Mouse (Mus musculus) urinary bladder, postnatal 36 days (tissue): Measurements from ENCODE around the gene Ppp1r12b.
A peak's percentile ranks its signal among the peaks of the same experiment; 100 is the strongest.

Experiments
- DNase-seq, 2 experiments: peaks; one replicate each; pipeline ENCODE4 v3.0.0; 2022; ENCODE audit warnings: low spot score in 2 of 2, mixed read lengths in 1 of 2

Ppp1r12b gene

DNA sequence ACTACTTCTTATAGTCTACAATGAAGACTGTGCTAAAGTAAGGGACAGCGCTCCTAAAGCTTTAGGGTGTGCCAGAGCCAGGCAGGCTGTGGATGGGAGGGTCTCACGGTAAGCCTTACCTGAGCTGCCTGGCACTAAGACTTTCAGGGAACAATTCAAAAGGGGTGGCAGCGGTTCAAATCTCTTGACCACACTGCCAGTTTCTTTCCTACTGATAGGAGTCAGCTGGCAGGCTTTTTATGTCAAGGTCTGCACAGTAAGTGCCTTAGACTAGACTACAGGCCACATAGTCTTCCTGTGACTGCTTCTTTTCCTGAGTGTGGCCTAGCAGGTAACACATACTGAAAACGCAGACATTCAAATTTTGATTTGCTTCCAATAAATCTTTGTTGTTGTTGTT, 192.5 kb downstream of the Ppp1r12b start:
- DNase-seq, result no peak

DNA sequence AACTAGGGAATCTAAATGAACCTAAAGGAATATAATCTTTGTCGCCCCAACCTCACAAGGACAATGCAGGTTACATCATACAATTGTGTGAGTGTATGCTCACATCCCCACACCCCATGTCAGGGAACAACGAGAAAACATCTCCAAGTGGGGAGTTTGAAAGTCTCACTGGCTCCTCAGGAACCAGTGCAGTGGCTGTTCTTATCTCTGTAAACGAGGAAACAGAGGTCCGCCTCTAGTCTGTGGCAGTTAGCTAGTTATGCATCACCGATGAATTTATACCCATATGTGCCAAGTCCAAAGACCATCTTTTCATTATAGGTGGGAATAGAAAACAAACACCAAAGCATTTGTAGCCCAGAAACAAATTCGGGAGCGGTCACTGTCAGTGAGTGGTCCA, 194.2 kb downstream of the Ppp1r12b start:
- no peak for DNase-seq

DNA sequence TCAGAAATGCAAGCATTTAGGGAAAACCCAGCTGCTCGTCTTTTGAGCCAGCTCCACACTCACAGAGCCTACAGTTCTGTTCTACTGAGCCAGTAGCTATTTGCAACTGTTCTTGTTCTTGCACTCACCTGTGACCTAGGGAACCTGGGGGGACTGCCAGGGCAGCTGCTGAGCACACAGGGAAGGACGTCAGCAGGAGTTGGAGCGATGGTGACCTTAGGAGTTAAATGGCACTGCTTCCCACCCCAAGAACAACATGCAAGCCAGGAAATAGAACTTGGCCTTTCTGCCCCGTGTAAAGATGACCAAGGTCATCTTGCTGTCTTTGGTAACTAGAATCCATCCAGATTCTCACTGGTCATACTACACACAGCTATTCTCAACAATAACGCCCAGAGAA, 195.1 kb downstream of the Ppp1r12b start:
- DNase-seq, result no peak

DNA sequence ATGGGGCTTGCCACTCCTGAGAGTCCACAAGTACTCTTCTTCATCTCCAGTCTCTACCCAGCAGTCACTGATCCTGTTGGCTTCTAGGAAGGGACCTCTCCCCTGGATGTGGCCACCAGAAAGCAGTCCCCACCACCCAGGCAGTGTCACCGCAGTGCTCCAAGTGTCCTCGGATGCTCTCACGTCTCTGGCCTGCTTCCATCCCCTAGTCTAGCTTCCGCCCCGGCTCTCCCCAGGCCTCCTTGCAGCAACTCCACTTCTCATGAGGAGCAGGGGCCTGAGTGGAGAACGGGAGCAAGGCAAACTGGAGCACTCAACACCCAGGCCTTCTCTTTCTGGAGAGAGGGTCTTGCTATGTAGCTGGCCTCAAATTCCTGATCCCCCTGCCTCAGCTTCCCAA, 196.6 kb downstream of the Ppp1r12b start:
- DNase-seq, result no peak

DNA sequence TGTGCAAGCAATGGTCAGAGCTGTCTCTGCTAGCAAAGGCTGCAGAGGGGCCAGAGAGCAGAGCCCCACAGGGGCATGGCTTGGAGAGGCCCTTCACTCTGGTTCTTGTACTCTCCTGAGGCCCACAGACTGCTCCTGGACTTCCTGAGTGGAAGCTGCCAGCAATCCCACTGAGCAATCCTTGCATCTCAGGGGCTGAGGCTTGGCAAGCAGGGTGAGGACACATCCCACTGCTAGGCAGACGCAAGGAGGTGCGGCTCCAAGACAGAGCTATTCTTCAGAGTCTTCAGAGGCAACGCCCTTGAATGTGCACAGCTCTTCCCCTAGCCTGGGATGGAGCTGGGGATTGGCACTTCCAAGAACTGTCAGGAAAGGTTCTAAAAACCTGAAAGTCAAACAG, 198.5 kb downstream of the Ppp1r12b start:
- no peak for DNase-seq

DNA sequence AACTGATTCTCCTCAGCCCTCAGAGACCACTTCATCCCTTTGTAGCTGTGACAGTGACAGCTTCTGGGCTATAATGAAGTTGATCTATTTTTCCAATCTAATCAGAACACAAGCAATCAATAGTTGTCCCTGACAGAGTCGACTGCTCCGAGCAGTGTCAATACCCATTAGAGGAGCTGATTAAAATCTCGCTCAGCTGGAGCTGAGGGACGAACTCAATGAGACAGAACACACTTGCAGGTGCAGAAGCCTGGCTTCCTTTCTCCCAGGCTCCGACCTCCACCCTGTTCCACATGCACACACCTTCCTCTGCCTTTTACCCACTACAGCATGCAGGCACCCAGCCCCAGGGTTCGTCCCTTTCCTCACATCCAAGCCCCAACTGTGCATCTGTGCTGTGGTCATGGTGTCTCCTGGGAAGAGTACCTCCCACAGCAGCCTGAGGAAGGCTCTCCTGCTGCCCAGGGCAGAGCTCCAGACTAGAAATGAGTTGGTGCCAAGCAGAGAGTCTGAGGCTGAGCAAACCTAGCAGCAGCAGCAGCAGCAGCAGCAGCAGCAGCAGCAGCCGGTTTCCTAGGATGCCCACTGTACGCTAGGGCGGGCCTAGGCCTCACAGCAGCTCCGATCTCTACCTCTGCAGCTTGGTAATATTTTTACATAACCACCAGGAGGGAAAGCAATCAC, 199.4 kb downstream of the Ppp1r12b start:
- no peak for DNase-seq

DNA sequence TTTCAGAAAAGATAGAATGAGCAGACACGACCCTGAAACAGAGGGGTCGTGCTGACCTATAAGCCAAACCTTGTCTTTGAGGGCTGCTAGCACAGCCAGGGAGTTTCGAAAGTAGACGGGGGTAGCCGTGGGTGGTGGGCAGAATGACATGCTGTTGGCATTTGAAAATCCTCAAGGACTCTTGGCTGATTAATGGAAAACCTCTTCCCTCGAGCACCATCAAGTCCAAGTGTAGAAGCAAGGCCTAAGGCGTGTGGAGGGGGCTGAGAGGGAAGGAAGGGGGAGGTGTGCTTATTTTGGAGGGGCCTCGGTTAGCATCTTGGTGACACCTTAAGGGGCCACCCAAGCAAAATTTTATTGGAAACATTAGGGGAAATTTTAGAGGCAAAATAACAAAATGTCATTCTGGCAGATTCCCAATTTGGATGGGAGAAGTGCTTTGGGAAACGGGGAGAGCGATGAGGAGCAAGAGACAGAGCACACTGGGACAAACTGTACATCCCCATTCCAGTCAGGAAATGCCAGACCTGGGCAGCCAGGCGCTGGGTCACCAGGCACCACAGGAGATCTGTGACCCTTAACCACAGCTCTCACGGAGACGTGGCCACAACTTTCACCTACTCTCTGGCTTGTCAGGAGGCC, 200.1 kb downstream of the Ppp1r12b start:
- DNase-seq, result no peak

DNA sequence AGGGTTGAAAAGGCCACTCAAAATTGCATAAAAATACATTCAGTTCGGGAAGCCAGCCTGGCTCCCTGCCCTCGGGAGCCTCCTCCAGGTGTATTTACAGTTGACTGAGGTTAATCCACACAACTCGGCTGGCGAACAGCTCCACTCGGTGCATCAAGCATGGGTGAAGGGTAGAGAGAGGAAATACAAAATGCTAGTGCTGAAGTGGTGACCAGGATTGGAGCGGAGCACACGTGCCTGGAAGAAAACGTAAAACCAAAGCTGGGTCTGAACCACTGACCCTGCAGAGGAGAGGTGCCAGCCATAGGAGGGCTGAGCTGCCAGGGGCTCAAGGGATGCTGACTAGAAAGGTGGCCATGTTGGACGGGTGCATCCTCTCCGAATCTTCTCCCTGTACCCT, 200.9 kb downstream of the Ppp1r12b start:
- DNase-seq, result no peak

DNA sequence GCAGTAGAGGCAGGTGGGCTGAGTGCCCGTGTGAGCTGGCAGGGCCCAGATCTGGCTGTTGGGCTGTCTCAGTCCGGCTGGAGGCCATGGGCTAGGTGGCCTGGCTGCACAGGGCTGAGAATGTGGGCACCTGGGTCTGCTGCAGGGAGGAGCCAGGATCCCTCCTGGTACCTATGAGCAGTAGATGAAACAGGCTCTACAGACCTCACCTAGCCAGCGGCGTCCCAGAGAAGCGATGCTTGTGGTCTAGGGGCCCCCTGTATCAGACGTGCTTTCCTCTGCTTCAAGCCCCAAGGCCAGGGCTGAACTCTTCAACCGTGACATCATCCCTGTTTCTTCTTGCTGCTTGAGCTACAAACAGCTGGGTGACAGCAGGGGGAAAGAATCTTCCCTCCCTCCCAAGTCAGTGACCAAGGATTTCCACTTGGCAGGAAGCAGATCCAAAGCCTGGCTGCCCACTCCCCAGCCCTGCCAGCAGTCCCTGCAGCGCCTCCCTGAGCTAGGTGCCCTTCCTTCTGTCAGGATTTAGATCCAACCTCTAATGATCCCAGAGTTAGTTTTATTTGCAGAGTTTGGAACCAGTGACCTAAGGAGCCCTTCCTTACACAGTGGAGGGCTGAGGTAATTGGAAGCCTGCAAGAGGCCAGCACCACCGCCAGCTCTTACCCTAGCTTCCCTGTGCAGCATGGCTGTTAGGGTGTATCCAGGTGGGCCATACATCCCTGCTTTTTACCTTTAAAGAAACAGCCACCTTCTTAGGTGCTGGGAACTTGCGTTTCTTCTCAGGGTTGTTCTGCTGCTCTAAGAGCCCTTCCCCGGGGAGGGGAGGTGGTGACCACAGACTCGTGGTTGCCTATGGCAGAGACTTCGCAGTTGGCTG, 201.8 kb downstream of the Ppp1r12b start:
- no peak for DNase-seq

DNA sequence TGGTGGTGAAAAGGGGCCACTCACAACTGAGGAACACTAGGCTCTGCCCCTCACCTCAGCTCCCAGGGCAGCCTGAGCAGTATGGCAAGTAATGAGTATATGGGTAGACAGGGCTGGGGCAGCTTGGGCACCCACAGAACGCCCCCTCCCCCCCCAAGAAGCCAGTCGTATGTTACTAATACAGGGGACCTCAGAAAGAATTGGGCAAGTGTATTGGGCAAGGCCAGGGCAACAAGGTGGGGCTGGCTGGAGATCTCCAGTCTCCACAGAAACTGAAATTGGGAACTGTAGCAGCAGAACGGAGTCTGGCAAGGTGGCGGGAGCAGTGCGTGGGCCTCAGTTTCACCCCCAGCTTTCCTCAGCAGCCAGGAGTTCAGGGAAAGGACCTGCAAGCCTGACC, 203.3 kb downstream of the Ppp1r12b start:
- DNase-seq, result no peak

DNA sequence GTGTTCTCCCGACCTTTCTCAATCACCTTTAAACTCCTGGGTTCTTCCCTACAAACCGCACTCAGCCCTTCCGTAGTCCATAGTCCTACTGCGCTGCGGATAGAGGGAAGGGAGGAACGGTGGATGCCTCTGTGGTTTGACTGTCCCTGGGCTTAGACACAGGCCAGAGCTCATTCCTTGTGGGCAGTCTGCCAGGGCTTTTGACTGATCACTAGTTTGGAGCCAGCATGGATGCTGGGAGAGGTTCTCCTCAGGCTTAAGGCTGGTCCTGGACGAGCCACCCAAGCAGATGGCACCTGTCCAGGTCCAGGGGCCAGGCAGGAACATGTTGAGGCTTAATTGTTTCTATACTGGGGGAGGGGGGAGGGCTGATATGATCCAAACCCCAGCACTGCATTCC, 205.9 kb downstream of the Ppp1r12b start:
- DNase-seq, result no peak

DNA sequence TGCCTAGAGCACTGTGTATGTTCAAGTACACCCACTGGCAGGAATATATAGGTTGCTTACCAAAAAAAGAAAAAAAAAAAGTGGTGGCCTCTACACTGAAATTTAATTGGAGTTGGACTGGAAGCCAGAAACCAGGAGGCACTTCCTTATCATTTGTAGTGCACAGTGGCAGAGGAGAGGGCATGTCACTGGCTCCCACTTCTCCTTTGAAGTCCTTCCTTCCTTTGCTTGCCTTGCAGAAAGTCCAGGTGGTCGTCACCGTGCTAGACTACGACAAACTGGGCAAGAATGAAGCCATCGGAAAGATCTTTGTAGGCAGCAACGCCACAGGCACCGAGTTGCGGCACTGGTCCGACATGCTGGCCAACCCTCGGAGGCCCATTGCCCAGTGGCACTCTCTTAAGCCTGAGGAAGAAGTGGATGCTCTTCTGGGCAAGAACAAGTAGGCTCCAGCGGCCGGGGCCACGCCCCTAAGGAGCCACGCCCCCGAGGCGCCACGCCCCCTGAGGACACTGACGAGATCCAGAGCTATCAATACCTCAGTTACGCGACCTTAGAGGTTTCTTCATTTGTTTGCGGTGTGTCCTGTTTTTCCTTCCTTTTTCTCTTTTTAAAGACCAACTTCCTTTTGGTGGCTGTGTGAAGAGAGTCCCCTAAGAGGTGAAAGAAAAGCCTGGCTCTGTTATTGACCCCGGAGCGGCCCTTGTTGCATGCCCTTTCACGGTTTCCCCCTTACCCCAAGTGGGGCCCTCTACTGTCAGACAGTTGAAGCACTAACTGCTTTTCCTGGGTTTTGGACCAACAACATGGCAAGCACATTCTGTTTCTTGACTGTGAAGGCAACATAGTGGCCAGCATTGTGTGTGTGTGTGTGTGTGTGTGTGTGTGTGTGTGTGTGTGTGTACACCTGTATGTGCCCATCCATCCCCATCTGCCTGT, 208.2 kb downstream of the Ppp1r12b start:
- peak in 1 of 2 experiments; percentile 58 for DNase-seq

DNA sequence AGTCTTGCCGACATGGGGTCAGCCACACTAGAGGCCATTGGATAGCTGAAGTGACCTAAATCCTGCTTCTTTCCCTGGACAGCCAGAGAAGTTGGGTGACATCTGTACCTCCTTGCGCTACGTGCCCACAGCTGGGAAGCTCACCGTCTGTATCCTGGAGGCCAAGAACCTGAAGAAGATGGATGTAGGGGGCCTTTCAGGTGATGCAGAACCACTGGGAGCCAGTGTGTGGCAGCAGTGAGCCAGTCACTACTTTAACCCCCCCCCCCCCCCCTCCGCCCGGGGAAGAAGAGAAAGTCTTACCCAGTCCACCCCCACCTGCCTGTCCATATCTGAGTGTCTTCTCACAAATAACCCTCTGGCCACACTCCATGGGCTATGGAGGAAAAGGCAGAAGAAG, 210.1 kb downstream of the Ppp1r12b start:
- DNase-seq, result no peak

DNA sequence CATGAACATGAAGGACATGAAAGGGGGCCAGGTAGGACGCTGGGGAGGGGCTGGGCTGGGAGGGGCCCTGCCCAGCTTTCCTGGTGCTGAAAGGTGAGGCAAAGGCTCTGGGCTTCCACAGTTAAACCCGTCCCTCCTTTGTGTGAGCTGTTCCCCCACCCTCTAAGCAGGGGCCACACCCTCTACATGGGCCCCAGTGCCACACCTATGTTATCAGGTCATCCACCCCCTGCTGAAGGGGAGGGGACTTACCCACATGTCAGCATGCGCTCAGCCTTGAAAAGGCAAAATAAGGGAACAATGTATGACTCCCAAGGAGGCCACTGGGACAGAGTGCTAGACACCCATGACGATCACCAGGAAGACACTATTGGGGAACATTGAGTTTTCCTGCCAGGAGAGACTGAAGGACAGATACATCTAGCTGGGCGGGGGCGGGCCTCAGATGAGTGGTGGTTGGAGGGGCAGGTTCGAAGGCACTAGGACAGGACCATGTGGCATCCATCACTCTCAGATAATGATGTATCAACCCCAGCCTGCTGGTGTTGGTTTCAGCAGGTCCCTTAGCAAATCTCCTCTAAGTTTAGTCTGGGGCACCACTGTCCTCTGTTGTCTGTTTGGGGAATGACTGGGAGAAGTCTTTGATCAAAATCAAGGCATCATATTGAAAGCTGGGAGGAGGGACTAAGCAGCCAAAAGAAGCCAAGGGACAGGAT, 213.6 kb downstream of the Ppp1r12b start:
- no peak for DNase-seq

DNA sequence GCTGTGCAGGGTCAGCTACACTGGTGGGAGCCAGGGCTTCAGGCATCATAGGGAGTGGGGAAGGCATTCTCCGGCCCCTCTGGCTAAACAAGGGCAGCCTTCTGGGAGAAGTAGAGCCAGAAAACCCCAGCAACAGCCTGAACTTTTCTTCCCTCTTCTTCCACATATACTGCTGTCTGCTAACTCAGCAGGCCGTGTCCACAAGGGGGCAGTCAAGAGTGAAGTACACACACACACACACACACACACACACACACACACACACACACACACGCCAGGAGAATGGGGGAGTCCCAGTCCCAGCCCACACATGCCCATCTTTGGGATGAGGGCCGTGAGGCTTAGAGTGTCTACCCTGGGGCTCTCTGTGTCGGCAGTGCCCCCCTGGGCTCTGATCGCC, 214.3 kb downstream of the Ppp1r12b start:
- DNase-seq, result no peak

DNA sequence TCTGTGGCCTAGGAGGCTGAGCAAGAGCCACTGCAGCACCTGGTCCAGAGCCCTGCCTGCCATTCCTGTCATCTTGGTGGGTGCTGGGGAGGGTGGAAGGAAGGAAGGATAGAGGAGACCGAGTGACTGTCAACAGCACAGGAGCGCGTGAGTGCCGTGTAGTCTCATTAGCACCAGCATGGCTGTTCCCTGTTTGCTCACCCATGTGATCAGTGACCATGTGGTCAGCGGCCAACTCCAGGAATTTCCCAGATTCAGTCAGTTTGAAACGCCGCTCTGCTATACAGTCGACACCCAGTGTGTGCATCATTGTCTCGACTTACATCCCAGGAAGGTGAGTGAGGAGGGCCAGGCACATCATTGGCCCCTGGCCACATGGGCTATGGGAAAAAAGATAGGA, 218.3 kb downstream of the Ppp1r12b start:
- DNase-seq, result no peak

DNA sequence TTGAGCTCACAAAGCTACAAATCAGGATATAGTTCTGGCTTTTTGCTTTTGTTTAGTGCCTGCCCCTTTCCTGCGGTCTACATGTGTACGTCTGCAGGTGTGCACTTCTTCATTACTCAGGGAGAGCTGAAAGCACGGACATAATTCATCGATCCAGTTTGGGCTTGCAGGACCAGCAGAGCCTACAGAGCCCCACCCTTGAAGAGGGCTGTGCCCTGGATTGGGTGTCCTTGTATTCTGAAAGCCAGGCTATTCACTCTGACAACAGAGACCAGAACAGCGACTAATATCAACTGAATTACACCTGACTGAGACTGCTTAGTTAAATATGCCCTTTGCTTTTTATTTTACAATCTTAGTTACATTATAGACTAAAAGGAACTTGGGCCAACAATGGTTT, 222.1 kb downstream of the Ppp1r12b start:
- DNase-seq, result no peak

DNA sequence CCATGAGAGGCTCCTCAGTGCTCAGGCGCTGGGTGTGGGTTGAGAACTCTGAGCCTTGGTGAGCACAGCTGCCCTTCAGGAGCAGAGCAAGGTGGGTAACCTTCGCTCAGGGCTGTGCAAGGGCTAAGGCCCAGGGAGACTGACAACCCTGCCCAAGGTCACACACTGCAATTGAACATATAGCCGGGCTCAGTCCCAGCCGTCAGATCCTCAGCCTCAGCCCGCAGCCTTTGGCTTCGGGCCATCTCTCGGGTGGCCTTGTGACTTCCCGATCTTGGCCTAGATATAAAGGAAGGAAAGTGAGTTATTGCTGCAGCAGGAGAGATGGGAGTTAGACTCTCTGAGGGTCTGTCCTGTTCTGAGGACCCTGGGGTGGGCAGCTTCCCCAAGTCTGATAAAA, 228.5 kb downstream of the Ppp1r12b start:
- no peak for DNase-seq

DNA sequence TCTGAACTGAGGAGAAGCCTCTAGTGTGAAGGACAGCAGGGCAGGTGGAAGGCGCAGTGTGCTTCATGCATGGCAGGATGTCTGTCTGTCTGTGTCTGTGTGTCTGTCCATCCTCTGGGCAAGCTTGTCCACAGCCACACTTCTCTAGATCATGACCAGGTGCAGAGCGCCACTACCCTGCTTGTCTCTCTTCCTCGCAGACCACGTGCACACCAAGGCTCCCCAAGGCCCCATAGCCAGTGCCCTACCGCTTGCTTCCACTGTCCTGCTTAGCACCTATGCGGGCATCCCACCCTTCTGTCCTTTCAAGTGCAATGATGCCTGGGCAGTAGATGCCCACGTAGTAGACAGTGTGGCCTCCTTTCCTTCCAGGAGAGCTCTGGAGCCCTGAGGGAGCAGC, 229.3 kb downstream of the Ppp1r12b start:
- no peak for DNase-seq

DNA sequence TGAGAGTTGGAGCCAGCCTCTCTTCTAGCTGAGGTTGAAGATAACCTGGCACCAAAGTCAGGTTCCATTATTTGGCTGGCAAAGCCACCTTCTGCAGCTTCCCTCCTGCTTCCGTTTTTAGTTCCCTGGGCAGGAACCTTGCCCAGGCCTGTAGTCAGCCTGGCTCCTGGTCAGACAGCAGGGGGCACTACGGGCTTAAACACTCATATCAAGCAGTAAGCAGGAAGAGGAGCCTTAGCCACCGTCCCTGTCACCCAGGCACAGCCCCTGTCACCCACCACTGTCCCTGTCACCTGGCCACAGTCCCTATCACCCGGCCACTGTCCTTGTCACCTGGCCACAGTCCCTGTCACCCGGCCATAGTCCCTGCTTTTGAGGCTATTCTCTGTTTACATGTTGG, 230.5 kb downstream of the Ppp1r12b start:
- DNase-seq, result peak; percentile 57 to 64

DNA sequence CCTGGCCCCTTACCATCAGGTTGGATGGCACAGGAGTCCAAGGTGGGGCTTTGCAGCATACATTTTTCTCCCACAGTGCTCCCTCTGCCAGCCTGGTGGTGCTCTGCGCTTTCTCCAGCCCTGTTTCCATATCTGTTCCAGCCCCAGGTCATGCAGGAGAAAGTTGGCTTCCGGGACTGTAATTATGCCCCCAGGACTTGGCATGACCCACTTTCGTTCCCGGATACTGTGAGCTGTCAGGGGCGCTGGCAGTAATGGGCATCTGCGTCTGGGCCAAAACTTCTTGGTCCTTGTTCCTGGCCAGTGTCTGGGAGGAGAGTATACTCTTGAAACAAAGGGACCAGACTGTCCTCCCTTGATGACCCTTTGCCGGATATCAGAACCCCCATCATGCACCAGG, 232.9 kb downstream of the Ppp1r12b start:
- no peak for DNase-seq
